Mouse (Mus musculus): Measurements from ENCODE around the gene Prdm5. TPM values are rescaled to one million over a fixed set of nuclear protein-coding genes. Genes with fewer than 3 reads are reported as not detected.

Prdm5 gene
- polyA plus RNA-seq (2014; fragmentation: Nextera tagmentation; extraction: Ambion mirVana), result 16.5 and 20.8 TPM in 2 replicates

DNA sequence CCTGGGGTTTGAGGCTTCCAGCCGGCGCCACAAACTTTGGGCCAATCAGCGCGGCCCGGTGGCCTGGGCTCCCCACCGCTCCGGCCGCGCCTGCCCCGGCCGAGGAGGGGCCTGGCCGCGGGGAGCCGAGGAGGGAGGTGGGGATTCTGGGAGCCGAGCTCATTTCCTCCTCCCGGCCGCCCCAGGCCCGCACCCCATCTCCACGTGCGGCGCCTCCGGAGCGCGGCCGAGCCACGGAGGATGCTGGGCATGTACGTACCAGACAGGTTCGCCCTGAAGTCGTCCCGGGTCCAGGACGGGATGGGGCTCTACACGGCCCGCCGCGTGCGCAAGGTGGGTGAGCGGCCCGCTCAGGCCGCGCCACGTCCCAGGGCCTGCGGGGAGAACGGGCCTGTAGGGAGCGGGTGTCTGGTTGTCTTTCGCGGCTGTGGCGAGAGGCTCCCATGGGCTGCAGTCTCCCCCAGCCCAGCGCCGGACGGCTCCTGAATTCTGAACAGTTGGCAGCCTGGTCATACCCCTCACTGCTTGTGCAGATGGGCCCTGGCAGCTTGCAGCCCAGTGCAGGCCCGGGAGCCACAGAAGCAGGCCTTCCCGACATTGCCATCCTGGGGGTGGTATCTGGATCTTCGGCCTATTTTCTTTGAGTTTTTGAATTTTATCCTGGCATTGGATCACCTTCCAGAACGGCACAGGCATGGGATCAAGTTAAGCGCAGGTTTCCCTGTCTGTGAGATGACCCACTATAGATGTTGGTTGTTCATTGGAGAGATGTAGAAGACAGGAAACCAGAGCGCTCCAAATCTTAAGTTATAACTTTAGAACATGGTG, at the start of gene Prdm5:
Gene Prdm5 (plus strand): TSS at position 128 of the 828 bp plus-strand sequence.
- no peaks in the 10 kb centered on the region for H3K36me3 ChIP-seq (ENCODE audit: control insufficient read depth, insufficient read depth, low read length)
- ATAC-seq (replicated peaks; ENCODE audit: low FRiP score, low TSS enrichment, low read depth) (peak; percentile 96), DNase-seq (ENCODE audit: low spot score) (peak; percentile 85)
- peak within 1 kb of the TSS; percentile 65 for H3K4me3 ChIP-seq (ENCODE audit: low read depth, low read length)
- no peaks in the 10 kb centered on the region for H3K27me3 ChIP-seq (replicated peaks; ENCODE audit: control insufficient read depth, insufficient read depth, low read length)
- peak within 1 kb of the TSS; percentile 73 for H3K27ac ChIP-seq (ENCODE audit: low read depth)
- WGBS, result 6% methylated on average over 41 of the region's 56 CpGs
- H3K9ac ChIP-seq (ENCODE audit: low read length), result peak within 1 kb of the TSS; percentile 78
- H3K9me3 ChIP-seq (ENCODE audit: control insufficient read depth, low read length), result no peaks in the 10 kb centered on the region
- H3K4me1 ChIP-seq (replicated peaks; ENCODE audit: control insufficient read depth, insufficient read depth, low read length), result peaks cover 6% of the 10 kb centered on the region; the same call in 1 of the 2 replicates
- H3K4me2 ChIP-seq (ENCODE audit: low read length), result peak within 1 kb of the TSS; percentile 66

GRCm38 (mm10) chr6:65739442-65739841, 39.3 kb upstream of the Prdm5 start:
- ATAC-seq (replicated peaks; ENCODE audit: low FRiP score, low TSS enrichment, low read depth) (no peak), DNase-seq (ENCODE audit: low spot score) (no peak)
- Histone ChIP-seq H3K9ac (ENCODE audit: low read length) (no peak overlapping the region), H3K36me3 (ENCODE audit: control insufficient read depth, insufficient read depth, low read length) (no peaks in the 10 kb centered on the region), H3K4me1 (replicated peaks; ENCODE audit: control insufficient read depth, insufficient read depth, low read length) (no peaks in the 10 kb centered on the region), H3K4me3 (ENCODE audit: low read depth, low read length) (no peak overlapping the region), H3K27me3 (replicated peaks; ENCODE audit: control insufficient read depth, insufficient read depth, low read length) (no peaks in the 10 kb centered on the region), H3K4me2 (ENCODE audit: low read length) (no peak overlapping the region), H3K9me3 (ENCODE audit: control insufficient read depth, low read length) (no peaks in the 10 kb centered on the region), H3K27ac (ENCODE audit: low read depth) (no peak overlapping the region)
- WGBS, result 59% methylated on average over 6 of the region's 8 CpGs

DNA sequence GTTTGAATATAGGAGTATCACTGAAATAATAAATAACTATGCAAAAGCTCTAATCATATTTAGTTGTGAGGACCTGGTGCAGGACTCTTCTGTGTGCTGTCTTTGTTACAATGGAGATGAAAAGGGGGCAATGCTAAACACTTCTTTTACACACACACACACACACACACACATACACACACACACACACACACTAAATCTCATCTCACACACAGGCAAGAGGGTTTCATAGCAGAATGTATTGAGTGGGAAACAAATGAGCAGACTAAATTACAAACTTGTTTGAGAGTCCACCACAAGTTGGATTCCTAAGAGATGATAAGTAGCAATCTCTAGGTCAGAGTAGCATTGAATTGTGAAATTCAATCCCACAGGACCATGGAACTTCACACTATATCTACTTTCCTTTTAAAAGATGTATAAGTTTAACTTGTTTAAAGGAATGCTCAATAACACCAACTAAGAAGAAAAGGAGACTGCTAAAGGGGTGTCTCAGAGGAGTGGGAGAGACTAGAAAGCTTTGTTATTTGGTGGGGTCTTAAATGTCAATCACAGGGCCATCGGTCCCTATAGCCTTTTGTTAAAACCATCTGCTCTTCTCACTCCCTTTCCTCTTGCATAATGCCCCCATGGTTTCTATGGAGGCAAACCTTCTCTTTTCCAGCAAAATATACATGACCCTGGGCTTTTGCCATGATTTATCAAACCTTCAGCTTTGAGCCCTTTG, 35.5 kb upstream of the Prdm5 start:
- no peak overlapping the region for H3K27ac ChIP-seq (ENCODE audit: low read depth)
- DNase-seq (ENCODE audit: low spot score), result no peak
- no peak overlapping the region for H3K4me2 ChIP-seq (ENCODE audit: low read length)
- no peaks in the 10 kb centered on the region for H3K9me3 ChIP-seq (ENCODE audit: control insufficient read depth, low read length)
- no peak overlapping the region for H3K4me3 ChIP-seq (ENCODE audit: low read depth, low read length)
- no peaks in the 10 kb centered on the region for H3K4me1 ChIP-seq (replicated peaks; ENCODE audit: control insufficient read depth, insufficient read depth, low read length)
- no peaks in the 10 kb centered on the region for H3K27me3 ChIP-seq (replicated peaks; ENCODE audit: control insufficient read depth, insufficient read depth, low read length)
- no peaks in the 10 kb centered on the region for H3K36me3 ChIP-seq (ENCODE audit: control insufficient read depth, insufficient read depth, low read length)
- no peak overlapping the region for H3K9ac ChIP-seq (ENCODE audit: low read length)
- 55% methylated on average over 1 of the region's 1 CpGs for WGBS
- ATAC-seq (replicated peaks; ENCODE audit: low FRiP score, low TSS enrichment, low read depth), result no peak

GRCm38 (mm10) chr6:65743871-65744202, 35.0 kb upstream of the Prdm5 start:
- Histone ChIP-seq H3K36me3 (ENCODE audit: control insufficient read depth, insufficient read depth, low read length) (no peaks in the 10 kb centered on the region), H3K27me3 (replicated peaks; ENCODE audit: control insufficient read depth, insufficient read depth, low read length) (no peaks in the 10 kb centered on the region), H3K9me3 (ENCODE audit: control insufficient read depth, low read length) (no peaks in the 10 kb centered on the region), H3K9ac (ENCODE audit: low read length) (no peak overlapping the region), H3K4me1 (replicated peaks; ENCODE audit: control insufficient read depth, insufficient read depth, low read length) (no peaks in the 10 kb centered on the region), H3K4me2 (ENCODE audit: low read length) (no peak overlapping the region), H3K4me3 (ENCODE audit: low read depth, low read length) (no peak overlapping the region), H3K27ac (ENCODE audit: low read depth) (no peak overlapping the region)
- ATAC-seq (replicated peaks; ENCODE audit: low FRiP score, low TSS enrichment, low read depth) (no peak), DNase-seq (ENCODE audit: low spot score) (no peak)

- no peak overlapping the region for H3K9ac ChIP-seq (ENCODE audit: low read length)
- H3K4me2 ChIP-seq (ENCODE audit: low read length), result no peak overlapping the region
- 62% methylated on average over 7 of the region's 7 CpGs for WGBS
- H3K4me3 ChIP-seq (ENCODE audit: low read depth, low read length), result no peak overlapping the region
- no peak overlapping the region for H3K27ac ChIP-seq (ENCODE audit: low read depth)
- no peaks in the 10 kb centered on the region for H3K27me3 ChIP-seq (replicated peaks; ENCODE audit: control insufficient read depth, insufficient read depth, low read length)
- no peaks in the 10 kb centered on the region for H3K36me3 ChIP-seq (ENCODE audit: control insufficient read depth, insufficient read depth, low read length)
- H3K9me3 ChIP-seq (ENCODE audit: control insufficient read depth, low read length), result no peaks in the 10 kb centered on the region
- ATAC-seq (replicated peaks; ENCODE audit: low FRiP score, low TSS enrichment, low read depth), result no peak
- no peak for DNase-seq (ENCODE audit: low spot score)
- no peaks in the 10 kb centered on the region for H3K4me1 ChIP-seq (replicated peaks; ENCODE audit: control insufficient read depth, insufficient read depth, low read length)
These were observed 20.6 kb upstream of the Prdm5 start for GRCm38 (mm10) chr6:65758214-65758613.

- ATAC-seq (replicated peaks; ENCODE audit: low FRiP score, low TSS enrichment, low read depth) (no peak), DNase-seq (ENCODE audit: low spot score) (no peak)
- Histone ChIP-seq H3K27me3 (replicated peaks; ENCODE audit: control insufficient read depth, insufficient read depth, low read length) (no peaks in the 10 kb centered on the region), H3K4me1 (replicated peaks; ENCODE audit: control insufficient read depth, insufficient read depth, low read length) (no peaks in the 10 kb centered on the region), H3K27ac (ENCODE audit: low read depth) (no peak overlapping the region), H3K9ac (ENCODE audit: low read length) (no peak overlapping the region), H3K4me3 (ENCODE audit: low read depth, low read length) (no peak overlapping the region), H3K36me3 (ENCODE audit: control insufficient read depth, insufficient read depth, low read length) (no peaks in the 10 kb centered on the region), H3K4me2 (ENCODE audit: low read length) (no peak overlapping the region), H3K9me3 (ENCODE audit: control insufficient read depth, low read length) (no peaks in the 10 kb centered on the region)
- WGBS, result 78% methylated on average over 5 of the region's 5 CpGs
These were observed 19.6 kb upstream of the Prdm5 start for GRCm38 (mm10) chr6:65759174-65759573.

- H3K9me3 ChIP-seq (ENCODE audit: control insufficient read depth, low read length), result no peaks in the 10 kb centered on the region
- no peak for ATAC-seq (replicated peaks; ENCODE audit: low FRiP score, low TSS enrichment, low read depth)
- H3K4me3 ChIP-seq (ENCODE audit: low read depth, low read length), result no peak overlapping the region
- DNase-seq (ENCODE audit: low spot score), result no peak
- H3K36me3 ChIP-seq (ENCODE audit: control insufficient read depth, insufficient read depth, low read length), result no peaks in the 10 kb centered on the region
- H3K9ac ChIP-seq (ENCODE audit: low read length), result no peak overlapping the region
- H3K4me2 ChIP-seq (ENCODE audit: low read length), result no peak overlapping the region
- H3K4me1 ChIP-seq (replicated peaks; ENCODE audit: control insufficient read depth, insufficient read depth, low read length), result no peaks in the 10 kb centered on the region
- 83% methylated on average over 3 of the region's 3 CpGs for WGBS
- no peak overlapping the region for H3K27ac ChIP-seq (ENCODE audit: low read depth)
- H3K27me3 ChIP-seq (replicated peaks; ENCODE audit: control insufficient read depth, insufficient read depth, low read length), result no peaks in the 10 kb centered on the region
These were observed 18.7 kb upstream of the Prdm5 start for GRCm38 (mm10) chr6:65760073-65760472.

GRCm38 (mm10) chr6:65764459-65764858, 14.3 kb upstream of the Prdm5 start:
- no peaks in the 10 kb centered on the region for H3K36me3 ChIP-seq (ENCODE audit: control insufficient read depth, insufficient read depth, low read length)
- no peak overlapping the region for H3K9ac ChIP-seq (ENCODE audit: low read length)
- WGBS, result 77% methylated on average over 2 of the region's 2 CpGs
- H3K4me3 ChIP-seq (ENCODE audit: low read depth, low read length), result no peak overlapping the region
- no peak overlapping the region for H3K4me2 ChIP-seq (ENCODE audit: low read length)
- ATAC-seq (replicated peaks; ENCODE audit: low FRiP score, low TSS enrichment, low read depth) (no peak), DNase-seq (ENCODE audit: low spot score) (no peak)
- H3K27ac ChIP-seq (ENCODE audit: low read depth), result no peak overlapping the region
- H3K27me3 ChIP-seq (replicated peaks; ENCODE audit: control insufficient read depth, insufficient read depth, low read length), result no peaks in the 10 kb centered on the region
- H3K4me1 ChIP-seq (replicated peaks; ENCODE audit: control insufficient read depth, insufficient read depth, low read length), result no peaks in the 10 kb centered on the region
- no peaks in the 10 kb centered on the region for H3K9me3 ChIP-seq (ENCODE audit: control insufficient read depth, low read length)

Measured in intestine, embryonic 14.5 days (tissue).